Mouse (Mus musculus): ENCODE data around the gene Boll. TPM values are rescaled to one million over a fixed set of nuclear protein-coding genes. Genes with fewer than 3 reads are reported as not detected.

The Boll gene
- polyA plus RNA-seq, 1 experiment, result not detected

GRCm38 (mm10) chr1:55211081-55211480 is 152.2 kb downstream of the Boll start:
- no peak overlapping the region for H3K4me3 ChIP-seq (replicated peaks)
- H3K27me3 ChIP-seq (replicated peaks), result no peaks in the 10 kb centered on the region
- H3K36me3 ChIP-seq (replicated peaks; ENCODE audit: low read length), result no peaks in the 10 kb centered on the region
- H3K9me3 ChIP-seq, result no peaks in the 10 kb centered on the region
- H3K4me1 ChIP-seq, result peaks cover 42% of the 10 kb centered on the region
- no peak for TF ChIP-seq FLI1 (IDR thresholded peaks at IDR 0.05; ENCODE audit: low read length)
- no peak for TF ChIP-seq GATA1 (IDR thresholded peaks at IDR 0.05; ENCODE audit: borderline replicate concordance, low read length)

GRCm38 (mm10) chr1:55210202-55210965 is 152.9 kb downstream of the Boll start:
- Histone ChIP-seq H3K4me3 (replicated peaks) (peak overlapping the region; percentile 78), H3K36me3 (replicated peaks; ENCODE audit: low read length) (no peaks in the 10 kb centered on the region), H3K27me3 (replicated peaks) (no peaks in the 10 kb centered on the region), H3K9me3 (no peaks in the 10 kb centered on the region), H3K4me1 (peaks cover 40% of the 10 kb centered on the region)
- TF ChIP-seq FLI1 (IDR thresholded peaks at IDR 0.05; ENCODE audit: low read length), result no peak
- no peak for TF ChIP-seq GATA1 (IDR thresholded peaks at IDR 0.05; ENCODE audit: borderline replicate concordance, low read length)

GRCm38 (mm10) chr1:55208500-55209140 is 154.6 kb downstream of the Boll start:
- no peak for TF ChIP-seq GATA1 (IDR thresholded peaks at IDR 0.05; ENCODE audit: borderline replicate concordance, low read length)
- TF ChIP-seq FLI1 (IDR thresholded peaks at IDR 0.05; ENCODE audit: low read length), result no peak
- peaks cover 37% of the 10 kb centered on the region for H3K4me1 ChIP-seq
- H3K4me3 ChIP-seq (replicated peaks), result peak overlapping the region; percentile 5
- no peaks in the 10 kb centered on the region for H3K9me3 ChIP-seq
- no peaks in the 10 kb centered on the region for H3K36me3 ChIP-seq (replicated peaks; ENCODE audit: low read length)
- H3K27me3 ChIP-seq (replicated peaks), result no peaks in the 10 kb centered on the region

- H3K36me3 ChIP-seq (replicated peaks; ENCODE audit: low read length), result no peaks in the 10 kb centered on the region
- no peak for TF ChIP-seq GATA1 (IDR thresholded peaks at IDR 0.05; ENCODE audit: borderline replicate concordance, low read length)
- no peak for TF ChIP-seq FLI1 (IDR thresholded peaks at IDR 0.05; ENCODE audit: low read length)
- H3K27me3 ChIP-seq (replicated peaks), result no peaks in the 10 kb centered on the region
- no peaks in the 10 kb centered on the region for H3K9me3 ChIP-seq
- no peak overlapping the region for H3K4me3 ChIP-seq (replicated peaks)
- peaks cover 33% of the 10 kb centered on the region for H3K4me1 ChIP-seq
Observed at GRCm38 (mm10) chr1:55207561-55207960, 155.7 kb downstream of the Boll start.

GRCm38 (mm10) chr1:55205808-55206327 is 157.4 kb downstream of the Boll start:
- Histone ChIP-seq H3K27me3 (replicated peaks) (no peaks in the 10 kb centered on the region), H3K4me1 (peaks cover 24% of the 10 kb centered on the region), H3K9me3 (no peaks in the 10 kb centered on the region), H3K4me3 (replicated peaks) (no peak overlapping the region), H3K36me3 (replicated peaks; ENCODE audit: low read length) (no peaks in the 10 kb centered on the region)
- no peak for TF ChIP-seq GATA1 (IDR thresholded peaks at IDR 0.05; ENCODE audit: borderline replicate concordance, low read length)
- no peak for TF ChIP-seq FLI1 (IDR thresholded peaks at IDR 0.05; ENCODE audit: low read length)

GRCm38 (mm10) chr1:55201850-55202752 is 161.2 kb downstream of the Boll start:
- Histone ChIP-seq H3K36me3 (replicated peaks; ENCODE audit: low read length) (no peaks in the 10 kb centered on the region), H3K4me3 (replicated peaks) (no peak overlapping the region), H3K27me3 (replicated peaks) (peaks cover 2% of the 10 kb centered on the region), H3K4me1 (peaks cover 4% of the 10 kb centered on the region), H3K9me3 (no peaks in the 10 kb centered on the region)
- no peak for TF ChIP-seq FLI1 (IDR thresholded peaks at IDR 0.05; ENCODE audit: low read length)
- TF ChIP-seq GATA1 (IDR thresholded peaks at IDR 0.05; ENCODE audit: borderline replicate concordance, low read length), result no peak

GRCm38 (mm10) chr1:55198719-55199118 is 164.6 kb downstream of the Boll start:
- peaks cover 3% of the 10 kb centered on the region for H3K27me3 ChIP-seq (replicated peaks)
- TF ChIP-seq GATA1 (IDR thresholded peaks at IDR 0.05; ENCODE audit: borderline replicate concordance, low read length), result no peak
- TF ChIP-seq FLI1 (IDR thresholded peaks at IDR 0.05; ENCODE audit: low read length), result no peak
- no peaks in the 10 kb centered on the region for H3K36me3 ChIP-seq (replicated peaks; ENCODE audit: low read length)
- no peak overlapping the region for H3K4me3 ChIP-seq (replicated peaks)
- peaks cover 9% of the 10 kb centered on the region for H3K4me1 ChIP-seq
- H3K9me3 ChIP-seq, result no peaks in the 10 kb centered on the region

Other genes starting within 250 kb of the Boll start
- 7.0 TPM in 1 of 2 replicates, not detected in the other for gene Mob4, start 232.2 kb downstream of the Boll start, polyA plus RNA-seq (2012; ENCODE audit: insufficient read depth, low replicate concordance)
- not detected in 2 replicates for gene Rftn2, start 136.7 kb downstream of the Boll start, polyA plus RNA-seq (2012; ENCODE audit: insufficient read depth, low replicate concordance)
- 0.58 and 2.5 TPM in 2 replicates for gene Mars2, start 126.3 kb downstream of the Boll start, polyA plus RNA-seq (2012; ENCODE audit: insufficient read depth, low replicate concordance)
- 0.04 TPM in 1 of 2 replicates, not detected in the other for gene Plcl1, start 42.5 kb upstream of the Boll start, polyA plus RNA-seq (2012; ENCODE audit: insufficient read depth, low replicate concordance)